Mouse (Mus musculus) large intestine, adult 2 months (tissue): Measurements from ENCODE around the gene Aplp1. TPM values are rescaled to one million over a fixed set of nuclear protein-coding genes. Genes with fewer than 3 reads are reported as not detected.

ENCODE experiments used
- DNase-seq: peaks from one replicate; pipeline ENCODE4 v3.0.0-alpha.2; 2012; ENCODE audit warnings: low read depth, low spot score
- WGBS: fragments of 180-500 bp; shearing (Covaris S2); methylation state at CpG from one replicate; pipeline ENCODE4 v1.1.7; 2018; 5-methylcytosine and 5-hydroxymethylcytosine counted together
- polyA plus RNA-seq: library from polyadenylated mRNA; depleted of rRNA; stranded (reverse); fragments of >200 nt; gene quantifications from 2 replicates; pipeline ENCODE4 v1.2.3, GENCODE M21; 2012

Gene Aplp1
- polyA plus RNA-seq, 1 experiment: 54.6 TPM

- WGBS: 3% methylated on average over 25 of the region's 25 CpGs
- no peak for DNase-seq
Measured at GRCm38 (mm10) chr7:30453766-30454165, 8.4 kb upstream of the Aplp1 start.

GRCm38 (mm10) chr7:30453327-30453726 lies 8.0 kb upstream of the Aplp1 start:
- 20% methylated on average over 25 of the region's 25 CpGs for WGBS
- DNase-seq: no peak

GRCm38 (mm10) chr7:30450241-30450640 lies 4.9 kb upstream of the Aplp1 start:
- no peak for DNase-seq
- WGBS: 74% methylated on average over 7 of the region's 7 CpGs

- WGBS: 3% methylated on average over 38 of the region's 38 CpGs
- DNase-seq: no peak
Measured at GRCm38 (mm10) chr7:30444154-30444970, 973 bp downstream of the Aplp1 start.

GRCm38 (mm10) chr7:30443696-30444095 lies 1.6 kb downstream of the Aplp1 start:
- WGBS: 23% methylated on average over 9 of the region's 9 CpGs
- no peak for DNase-seq

GRCm38 (mm10) chr7:30440697-30441096 lies 4.6 kb downstream of the Aplp1 start:
- no peak for DNase-seq
- WGBS: 16% methylated on average over 4 of the region's 5 CpGs

- WGBS: 77% methylated on average over 13 of the region's 13 CpGs
- no peak for DNase-seq
Measured at GRCm38 (mm10) chr7:30439734-30440133, 5.6 kb downstream of the Aplp1 start.

- 27% methylated on average over 10 of the region's 10 CpGs for WGBS
- no peak for DNase-seq
Measured at GRCm38 (mm10) chr7:30436879-30437278, 8.5 kb downstream of the Aplp1 start.

- DNase-seq: no peak
- 46% methylated on average over 9 of the region's 9 CpGs for WGBS
Measured at GRCm38 (mm10) chr7:30435156-30435555, 10.2 kb downstream of the Aplp1 start.

- 64% methylated on average over 10 of the region's 10 CpGs for WGBS
- no peak for DNase-seq
Measured at GRCm38 (mm10) chr7:30434701-30435100, 10.6 kb downstream of the Aplp1 start.

- WGBS: 4% methylated on average over 10 of the region's 10 CpGs
- no peak for DNase-seq
Measured at GRCm38 (mm10) chr7:30434238-30434637, 11.1 kb downstream of the Aplp1 start.

- no peak for DNase-seq
- 8% methylated on average over 3 of the region's 3 CpGs for WGBS
Measured at GRCm38 (mm10) chr7:30431793-30432192, 13.5 kb downstream of the Aplp1 start.

GRCm38 (mm10) chr7:30430191-30430590 lies 15.1 kb downstream of the Aplp1 start:
- no peak for DNase-seq
- 26% methylated on average over 2 of the region's 2 CpGs for WGBS

GRCm38 (mm10) chr7:30429327-30429726 lies 16.0 kb downstream of the Aplp1 start:
- no peak for DNase-seq

- WGBS: 35% methylated on average over 23 of the region's 23 CpGs
Measured at GRCm38 (mm10) chr7:30423071-30423641, 22.2 kb downstream of the Aplp1 start.

GRCm38 (mm10) chr7:30422560-30422959 lies 22.8 kb downstream of the Aplp1 start:
- 5% methylated on average over 9 of the region's 9 CpGs for WGBS
- DNase-seq: no peak

More at GRCm38 (mm10) chr7:30423071-30423641, 22.2 kb downstream of the Aplp1 start:
- DNase-seq: no peak

- DNase-seq: peak; percentile 74
Measured at GRCm38 (mm10) chr7:30421890-30422435, 23.4 kb downstream of the Aplp1 start.

GRCm38 (mm10) chr7:30421175-30421889 lies 24.0 kb downstream of the Aplp1 start, which contains the start of gene Nfkbid:
Gene Nfkbid (plus strand): TSS chr7:30421732.
- 3% methylated on average over 31 of the region's 31 CpGs for WGBS
- DNase-seq: peak; percentile 60

More at GRCm38 (mm10) chr7:30421890-30422435, 23.4 kb downstream of the Aplp1 start:
- under 1% methylated on average over 45 of the region's 45 CpGs for WGBS

- no peak for DNase-seq
- 38% methylated on average over 3 of the region's 3 CpGs for WGBS
Measured at GRCm38 (mm10) chr7:30420673-30421072, 24.7 kb downstream of the Aplp1 start.
